Mouse (Mus musculus) heart, postnatal 0 days (tissue): ENCODE data around the gene Praf2. TPM values are rescaled to one million over a fixed set of nuclear protein-coding genes. Genes with fewer than 3 reads are reported as not detected.

ENCODE experiments used
- ATAC-seq: fragments of 200-750 bp; cut with Nextera tagmentation; 2 replicates; pipeline ENCODE4 v1.8.0; 2017; ENCODE audit warnings: low read depth, moderate number of reproducible peaks, moderate library complexity; ENCODE audit not compliant: insufficient read depth
- DNase-seq: peaks from one replicate; pipeline ENCODE4 v3.0.0-alpha.2; 2016; ENCODE audit warnings: low spot score
- H3K27ac ChIP-seq: fragments of 300-500 bp; sonication (generic); 2 replicates; pipeline ENCODE4 v1.5.1; 2014; ENCODE audit warnings: low read depth, mild to moderate bottlenecking
- H3K27me3 ChIP-seq: fragments of 300-500 bp; sonication (generic); 2 replicates; pipeline ENCODE4 v1.6.1; 2014; ENCODE audit warnings: low read length, mixed read lengths; ENCODE audit not compliant: control insufficient read depth, insufficient read depth
- H3K36me3 ChIP-seq: fragments of 300-500 bp; sonication (generic); replicated peaks from 2 replicates; pipeline ENCODE4 v1.6.1; 2014; ENCODE audit warnings: low read length, mixed read lengths; ENCODE audit not compliant: control insufficient read depth, insufficient read depth
- H3K4me1 ChIP-seq: fragments of 300-500 bp; sonication (generic); 2 replicates; pipeline ENCODE4 v1.6.1; 2014; ENCODE audit warnings: antibody characterized with exemption; ENCODE audit not compliant: control insufficient read depth, insufficient read depth
- H3K4me2 ChIP-seq: fragments of 300-500 bp; sonication (generic); 2 replicates; pipeline ENCODE4 v1.6.1; 2014; ENCODE audit warnings: low read depth, mild to moderate bottlenecking, low read length, moderate library complexity
- H3K4me3 ChIP-seq: fragments of 300-500 bp; sonication (generic); 2 replicates; pipeline ENCODE4 v1.5.1; 2014; ENCODE audit warnings: low read depth, low read length
- H3K9ac ChIP-seq: fragments of 300-500 bp; sonication (generic); replicated peaks from 2 replicates; pipeline ENCODE4 v1.6.1; 2014; ENCODE audit warnings: low read depth, low read length, mixed read lengths
- H3K9me3 ChIP-seq: fragments of 300-500 bp; sonication (generic); replicated peaks from 2 replicates; pipeline ENCODE4 v1.6.1; 2016; ENCODE audit warnings: low read length; ENCODE audit not compliant: control insufficient read depth
- CTCF ChIP-seq: IDR thresholded peaks from 2 replicates; pipeline ENCODE4 v1.5.1; 2016; ENCODE audit warnings: antibody characterized with exemption, control low read depth, low read depth
- EP300 ChIP-seq: IDR thresholded peaks from 2 replicates; pipeline ENCODE4 v1.6.1; 2016; ENCODE audit warnings: antibody characterized with exemption, low read depth
- WGBS: fragments of 180-500 bp; shearing (Covaris S2); extraction: QIAGEN DNeasy Blood & Tissue Kit; methylation state at CpG from one replicate; pipeline ENCODE4 v1.1.7; 2014; 5-methylcytosine and 5-hydroxymethylcytosine counted together
- polyA plus RNA-seq: library from polyadenylated mRNA; unstranded; fragments of >200 nt; fragmentation: Nextera tagmentation; extraction: Ambion mirVana; gene quantifications from 2 replicates; pipeline ENCODE4 v1.2.1, GENCODE M21; 2015
- total RNA-seq: library from RNA; depleted of rRNA; stranded (reverse); fragments of >200 nt; gene quantifications from 2 replicates; pipeline ENCODE4 v1.2.3, GENCODE M21; 2014; ENCODE audit warnings: low replicate concordance

Praf2 gene
- total and polyA plus RNA-seq, 2 experiments from 2014 or later = 11.0 to 12.6 TPM

- H3K27ac ChIP-seq = no peak overlapping the region
- H3K4me1 ChIP-seq = no peaks in the 10 kb centered on the region
- no peaks in the 10 kb centered on the region for H3K9me3 ChIP-seq
- ATAC-seq (no peak), DNase-seq (no peak)
- no peak for TF ChIP-seq EP300
- TF ChIP-seq CTCF = no peak
- no peaks in the 10 kb centered on the region for H3K27me3 ChIP-seq
- WGBS = 83% methylated on average over 13 of the region's 13 CpGs
- H3K36me3 ChIP-seq = peaks cover 23% of the 10 kb centered on the region
- H3K4me3 ChIP-seq = no peak overlapping the region
- no peak overlapping the region for H3K9ac ChIP-seq
- no peak overlapping the region for H3K4me2 ChIP-seq
Measured at GRCm38 (mm10) chrX:7727176-7727575, 1.1 kb upstream of the Praf2 start.

GRCm38 (mm10) chrX:7728922-7729265, 655 bp downstream of the Praf2 start:
- no peak for ATAC-seq
- no peak for TF ChIP-seq CTCF
- no peak for TF ChIP-seq EP300
- 33% methylated on average over 4 of the region's 4 CpGs for WGBS

GRCm38 (mm10) chrX:7733571-7734156, 5.4 kb downstream of the Praf2 start:
- no peaks in the 10 kb centered on the region for H3K9me3 ChIP-seq
- DNase-seq (no peak), ATAC-seq (peak; percentile 56)
- H3K27me3 ChIP-seq = no peaks in the 10 kb centered on the region
- no peak overlapping the region for H3K9ac ChIP-seq
- TF ChIP-seq EP300 (no peak), CTCF (peak; percentile 46)
- H3K36me3 ChIP-seq = no peaks in the 10 kb centered on the region
- H3K4me3 ChIP-seq = no peak overlapping the region
- no peak overlapping the region for H3K4me2 ChIP-seq
- no peak overlapping the region for H3K27ac ChIP-seq
- no peaks in the 10 kb centered on the region for H3K4me1 ChIP-seq
- WGBS = 37% methylated on average over 22 of the region's 26 CpGs

More at GRCm38 (mm10) chrX:7728922-7729265, 655 bp downstream of the Praf2 start:
- H3K9me3 ChIP-seq = no peaks in the 10 kb centered on the region
- peak overlapping the region; percentile 20; the same call in 1 of the 2 replicates for H3K9ac ChIP-seq
- no peaks in the 10 kb centered on the region for H3K4me1 ChIP-seq
- H3K27me3 ChIP-seq = no peaks in the 10 kb centered on the region
- peaks cover 23% of the 10 kb centered on the region for H3K36me3 ChIP-seq
- H3K27ac ChIP-seq = no peak overlapping the region
- DNase-seq = no peak
- H3K4me2 ChIP-seq = peak overlapping the region; percentile 61
- peak overlapping the region; percentile 49 for H3K4me3 ChIP-seq

- H3K9me3 ChIP-seq = no peaks in the 10 kb centered on the region
- no peaks in the 10 kb centered on the region for H3K36me3 ChIP-seq
- H3K4me1 ChIP-seq = no peaks in the 10 kb centered on the region
- DNase-seq = no peak
- TF ChIP-seq EP300 (no peak), CTCF (no peak)
- H3K4me3 ChIP-seq = no peak overlapping the region
- no peak overlapping the region for H3K4me2 ChIP-seq
- H3K27me3 ChIP-seq = no peaks in the 10 kb centered on the region
- ATAC-seq = no peak
- no peak overlapping the region for H3K9ac ChIP-seq
- WGBS = 64% methylated on average over 14 of the region's 14 CpGs
- H3K27ac ChIP-seq = no peak overlapping the region
Measured at GRCm38 (mm10) chrX:7739336-7740081, 11.3 kb downstream of the Praf2 start.

GRCm38 (mm10) chrX:7740082-7740819, 12.0 kb downstream of the Praf2 start:
- H3K27me3 ChIP-seq = no peaks in the 10 kb centered on the region
- H3K4me2 ChIP-seq = no peak overlapping the region
- 54% methylated on average over 10 of the region's 10 CpGs for WGBS
- H3K4me1 ChIP-seq = no peaks in the 10 kb centered on the region
- no peak overlapping the region for H3K9ac ChIP-seq
- H3K4me3 ChIP-seq = no peak overlapping the region
- no peak for DNase-seq
- H3K36me3 ChIP-seq = no peaks in the 10 kb centered on the region
- TF ChIP-seq CTCF = no peak
- no peak for TF ChIP-seq EP300
- no peaks in the 10 kb centered on the region for H3K9me3 ChIP-seq
- H3K27ac ChIP-seq = no peak overlapping the region
- ATAC-seq = no peak
